Mouse (Mus musculus) neutrophil, adult 83 days (primary cell): Measurements from ENCODE around the gene Homer2. TPM values are rescaled to one million over a fixed set of nuclear protein-coding genes. Genes with fewer than 3 reads are reported as not detected.

Experiments used
- total RNA-seq, 2 experiments: library from RNA; stranded (reverse); gene quantifications; one replicate each; pipeline ENCODE4 v1.2.4; 2023

Homer2 gene
- total RNA-seq, result under 1 TPM; 0.04 to 0.96 TPM

DNA sequence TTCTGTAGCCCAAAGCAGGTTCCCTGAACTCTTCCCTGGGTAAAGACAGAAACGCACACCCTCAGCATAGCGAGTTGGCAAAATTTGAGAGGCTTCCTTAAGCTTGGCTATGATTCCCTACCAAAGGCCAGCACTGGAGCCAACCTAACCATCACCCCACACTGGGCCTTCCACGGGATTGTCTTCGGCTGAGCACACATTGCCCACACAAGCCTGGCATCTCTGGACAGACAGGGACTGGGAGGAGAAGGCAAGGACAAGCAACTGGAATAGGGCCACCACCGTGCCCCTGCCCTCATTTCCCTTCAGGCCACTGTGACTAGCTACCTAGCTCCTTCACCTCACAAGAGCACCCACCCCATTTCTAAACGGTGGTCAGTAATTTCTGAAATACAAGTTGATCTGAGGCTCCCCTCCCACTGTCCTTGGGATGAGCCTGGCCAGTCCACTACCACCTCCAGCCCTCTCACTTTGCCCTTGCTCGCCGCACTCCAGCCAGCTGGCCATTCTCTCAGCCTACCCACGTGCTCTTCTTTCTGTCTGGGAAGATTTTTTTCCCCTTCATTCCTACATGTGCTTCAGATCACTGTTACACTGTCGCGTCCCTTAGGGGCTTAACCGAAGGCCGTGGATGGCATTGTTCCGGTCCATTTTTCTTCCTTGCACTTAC is at the start of gene Homer2:
Gene Homer2 (minus strand): TSS at position 57 of the 670 bp plus-strand sequence.

DNA sequence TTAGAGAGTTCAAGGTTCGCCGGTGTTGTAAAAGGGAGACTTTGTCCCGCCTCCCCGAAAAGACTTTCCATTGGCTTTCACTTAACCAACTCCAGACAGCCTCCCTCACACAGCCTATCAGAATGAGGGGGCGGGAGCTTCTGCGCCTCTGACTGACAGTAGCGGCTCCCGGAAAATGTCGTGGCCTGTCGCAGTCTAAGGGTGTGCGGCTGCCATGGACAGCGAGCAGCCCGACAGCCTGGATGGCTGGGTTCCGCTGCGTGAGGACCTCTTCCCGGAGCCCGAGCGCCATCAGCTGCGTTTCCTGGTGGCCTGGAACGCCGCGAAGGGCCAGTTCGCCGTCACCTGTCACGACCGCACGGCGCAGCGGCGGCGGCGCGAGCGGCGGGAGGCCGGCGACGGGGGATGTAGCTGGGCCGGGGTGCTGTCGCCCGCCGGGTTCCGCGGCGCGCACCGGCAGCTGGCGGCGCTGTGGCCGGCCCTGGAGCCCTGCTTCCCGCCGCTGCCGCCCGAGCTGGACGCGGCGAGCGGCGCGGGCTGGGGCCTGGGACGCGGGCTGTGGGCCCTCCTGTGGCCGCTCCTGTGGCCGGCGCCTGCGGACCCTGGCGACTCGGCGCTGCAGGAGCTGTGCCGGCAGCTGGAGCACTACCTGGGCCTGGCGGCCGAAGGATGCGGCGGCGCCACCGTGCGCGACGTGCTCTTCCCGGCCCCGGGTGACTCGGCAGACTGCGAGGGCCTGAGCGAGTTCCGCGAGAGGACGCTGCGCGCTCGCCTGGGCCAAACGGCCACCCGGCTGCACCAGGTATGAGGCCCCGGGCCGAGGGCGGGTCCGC is 136.0 kb downstream of the Homer2 start, which contains the start of gene Whamm:
Gene Whamm (plus strand): TSS at position 159 of the 833 bp plus-strand sequence.

DNA sequence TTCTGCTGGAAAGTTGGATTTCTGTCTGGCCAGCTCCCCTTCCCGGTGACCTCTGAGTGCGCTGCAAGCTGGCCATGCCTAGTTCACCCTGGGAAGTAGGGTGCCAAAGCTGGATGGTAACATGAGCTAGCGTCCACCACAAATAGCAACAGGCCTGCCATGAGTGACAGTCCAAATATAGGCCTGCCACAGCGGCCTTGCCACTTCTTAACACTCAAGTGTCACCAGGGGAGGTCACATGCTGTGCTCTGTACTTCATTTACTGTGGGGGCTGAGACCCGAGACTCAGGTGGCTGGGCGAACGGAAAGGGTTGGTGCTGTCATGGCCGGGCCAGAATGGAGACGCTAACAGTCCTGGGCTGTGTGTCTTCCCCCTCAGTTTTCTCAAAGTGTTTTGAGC is 140.4 kb downstream of the Homer2 start, which contains the start of gene Fsd2:
Gene Fsd2 (minus strand): TSS at position 53 of the 400 bp plus-strand sequence.

Other genes with a start within 250 kb of the Homer2 start
- gene Ap3b2, start 213.6 kb downstream of the Homer2 start, total RNA-seq, result not detected
- gene BC048679, start 209.2 kb downstream of the Homer2 start, total RNA-seq, result not detected
- gene Fsd2, start 140.6 kb downstream of the Homer2 start, total RNA-seq, result not detected
- gene Whamm, start 136.3 kb downstream of the Homer2 start, total RNA-seq, result 10 to 100 TPM; 17.4 to 17.5 TPM
- 10 to 100 TPM; 39.5 to 42.7 TPM for gene Ramac, start 55.4 kb upstream of the Homer2 start, total RNA-seq
- gene 3110040N11Rik, start 82.0 kb upstream of the Homer2 start, total RNA-seq, result 10 to 100 TPM; 10.4 to 11.3 TPM
- gene Btbd1, start 121.9 kb upstream of the Homer2 start, total RNA-seq, result 10 to 100 TPM; 44.6 to 57.8 TPM
- gene Gm10160, start 148.3 kb upstream of the Homer2 start, total RNA-seq, result not detected
- gene Tm6sf1, start 151.5 kb upstream of the Homer2 start, total RNA-seq, result 100 to 1,000 TPM; 201 to 230 TPM
- under 1 TPM in 1 of 2 experiments, not detected in 1; 0.04 TPM for gene Hdgfl3, start 226.9 kb upstream of the Homer2 start, total RNA-seq